Mouse (Mus musculus): ENCODE data around the gene Mob3b. TPM values are rescaled to one million over a fixed set of nuclear protein-coding genes. Genes with fewer than 3 reads are reported as not detected.

The Mob3b gene
- polyA plus RNA-seq, 1 experiment from 2014 or later = 2.8 TPM

DNA sequence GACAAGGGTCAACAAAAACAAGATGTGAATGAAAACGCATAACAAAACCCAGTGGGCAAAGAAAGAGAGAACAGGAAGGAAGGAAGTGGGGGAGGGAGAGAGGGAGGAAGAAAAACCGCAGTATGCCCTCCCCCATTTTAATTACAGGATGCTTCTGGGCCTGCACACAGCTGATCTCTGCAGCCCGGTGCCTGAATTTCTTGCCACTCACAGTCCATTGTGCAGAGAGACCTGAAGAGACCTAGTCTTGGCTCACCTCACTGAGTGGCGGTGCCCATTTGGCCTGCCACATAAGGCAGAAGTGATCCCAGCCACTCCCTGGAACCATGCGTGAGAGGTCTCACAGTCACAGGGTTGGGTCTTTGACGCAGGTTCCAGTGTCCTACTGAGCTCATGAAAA is 19.2 kb downstream of the Mob3b start:
- no peak for ATAC-seq
- Histone ChIP-seq H3K4me3 (ENCODE audit: low read depth, low read length) (no peak overlapping the region), H3K4me2 (ENCODE audit: low read length) (no peak overlapping the region), H3K27ac (ENCODE audit: low read length) (no peak overlapping the region), H3K9ac (ENCODE audit: low read depth, low read length) (no peak overlapping the region), H3K36me3 (ENCODE audit: control insufficient read depth, insufficient read depth, low read length) (no peaks in the 10 kb centered on the region), H3K9me3 (replicated peaks; ENCODE audit: control insufficient read depth, low read length, poor library complexity, severe bottlenecking) (no peaks in the 10 kb centered on the region), H3K4me1 (ENCODE audit: control insufficient read depth, insufficient read depth, low read length) (no peaks in the 10 kb centered on the region), H3K27me3 (ENCODE audit: control insufficient read depth, insufficient read depth, low read depth, low read length) (no peaks in the 10 kb centered on the region)
- 59% methylated on average over 6 of the region's 6 CpGs for WGBS

DNA sequence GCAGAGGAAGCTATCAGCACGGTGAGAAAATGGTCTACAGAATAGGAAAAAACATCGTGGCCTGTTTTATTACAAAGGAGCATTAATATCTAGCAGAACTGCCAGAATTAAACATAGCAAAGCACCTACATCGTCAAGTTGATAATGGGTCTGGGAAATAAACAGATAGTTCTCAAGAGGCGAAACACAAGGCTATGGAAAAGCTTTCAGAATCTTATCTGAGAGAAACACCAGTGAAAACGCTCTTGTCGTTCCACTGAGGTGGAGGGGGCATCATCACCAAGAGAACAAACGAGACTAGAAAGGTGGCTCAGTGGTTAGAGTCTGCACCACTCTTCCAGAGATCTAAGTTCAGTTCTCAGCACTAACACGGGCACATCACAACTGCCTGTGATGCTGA is 20.3 kb downstream of the Mob3b start:
- H3K9ac ChIP-seq (ENCODE audit: low read depth, low read length) = no peak overlapping the region
- no peak overlapping the region for H3K4me2 ChIP-seq (ENCODE audit: low read length)
- H3K4me3 ChIP-seq (ENCODE audit: low read depth, low read length) = no peak overlapping the region
- ATAC-seq = no peak
- WGBS = 86% methylated on average over 8 of the region's 8 CpGs
- H3K27me3 ChIP-seq (ENCODE audit: control insufficient read depth, insufficient read depth, low read depth, low read length) = no peaks in the 10 kb centered on the region
- no peak overlapping the region for H3K27ac ChIP-seq (ENCODE audit: low read length)
- H3K4me1 ChIP-seq (ENCODE audit: control insufficient read depth, insufficient read depth, low read length) = no peaks in the 10 kb centered on the region
- H3K9me3 ChIP-seq (replicated peaks; ENCODE audit: control insufficient read depth, low read length, poor library complexity, severe bottlenecking) = no peaks in the 10 kb centered on the region
- no peaks in the 10 kb centered on the region for H3K36me3 ChIP-seq (ENCODE audit: control insufficient read depth, insufficient read depth, low read length)

DNA sequence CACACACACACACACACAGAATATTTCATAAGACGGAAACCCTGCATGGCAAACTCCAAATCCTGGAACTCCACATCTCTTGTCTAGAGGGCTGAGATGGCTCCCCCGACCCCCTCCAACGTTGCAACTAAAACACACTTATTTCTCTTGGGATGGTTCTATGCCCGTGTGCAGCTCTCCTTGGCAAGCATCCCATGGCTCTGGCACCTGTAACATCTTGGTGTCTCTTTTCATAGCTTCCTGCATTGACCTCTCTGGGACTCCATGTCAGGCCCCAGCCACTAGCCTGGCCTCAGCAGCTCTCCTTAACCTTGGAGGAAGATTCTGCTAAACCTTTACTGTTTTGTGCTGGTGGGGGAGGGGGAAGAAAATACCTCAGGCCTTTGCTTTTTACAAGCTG is 21.5 kb downstream of the Mob3b start:
- H3K9me3 ChIP-seq (replicated peaks; ENCODE audit: control insufficient read depth, low read length, poor library complexity, severe bottlenecking) = no peaks in the 10 kb centered on the region
- no peak overlapping the region for H3K9ac ChIP-seq (ENCODE audit: low read depth, low read length)
- no peak for ATAC-seq
- no peak overlapping the region for H3K4me3 ChIP-seq (ENCODE audit: low read depth, low read length)
- H3K4me1 ChIP-seq (ENCODE audit: control insufficient read depth, insufficient read depth, low read length) = no peaks in the 10 kb centered on the region
- no peaks in the 10 kb centered on the region for H3K27me3 ChIP-seq (ENCODE audit: control insufficient read depth, insufficient read depth, low read depth, low read length)
- no peak overlapping the region for H3K4me2 ChIP-seq (ENCODE audit: low read length)
- no peaks in the 10 kb centered on the region for H3K36me3 ChIP-seq (ENCODE audit: control insufficient read depth, insufficient read depth, low read length)
- no peak overlapping the region for H3K27ac ChIP-seq (ENCODE audit: low read length)
- WGBS = 80% methylated on average over 4 of the region's 4 CpGs

DNA sequence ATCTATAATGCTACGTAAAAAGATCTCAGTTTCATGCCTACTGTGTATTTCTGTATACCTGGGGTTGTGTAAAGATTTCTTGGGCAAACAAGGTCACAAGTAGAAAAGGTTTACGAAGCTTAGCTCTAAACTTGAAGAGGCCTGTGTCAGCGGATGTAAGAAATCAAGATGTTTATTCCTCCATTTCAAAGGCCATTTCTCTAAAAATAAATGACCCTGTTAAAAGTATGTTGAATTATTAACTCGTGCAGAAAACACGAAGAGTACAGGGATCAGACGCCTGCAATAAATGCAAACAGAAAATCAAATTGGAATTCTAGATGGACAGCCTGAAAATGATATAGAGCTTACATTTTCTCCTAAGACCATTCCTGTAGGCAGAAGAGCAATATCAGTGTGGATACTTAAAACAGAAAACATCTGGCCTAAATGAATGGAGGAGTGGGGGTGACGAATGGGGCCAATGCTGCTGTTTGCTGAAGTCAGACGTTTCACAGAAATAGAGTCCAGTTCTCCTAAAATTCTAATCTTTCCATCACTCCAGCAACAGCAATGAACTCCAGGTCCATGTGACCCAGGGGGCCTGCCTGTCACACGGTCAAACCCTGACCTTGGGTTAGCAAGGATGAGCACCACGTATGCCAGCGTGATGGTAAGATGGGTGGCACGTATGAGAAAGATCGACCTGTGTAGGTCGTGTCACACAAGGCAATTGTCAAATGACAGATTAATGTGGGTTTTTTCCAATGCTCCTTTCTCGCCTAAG is 22.3 kb downstream of the Mob3b start:
- no peak overlapping the region for H3K4me3 ChIP-seq (ENCODE audit: low read depth, low read length)
- no peaks in the 10 kb centered on the region for H3K9me3 ChIP-seq (replicated peaks; ENCODE audit: control insufficient read depth, low read length, poor library complexity, severe bottlenecking)
- no peaks in the 10 kb centered on the region for H3K27me3 ChIP-seq (ENCODE audit: control insufficient read depth, insufficient read depth, low read depth, low read length)
- 88% methylated on average over 15 of the region's 15 CpGs for WGBS
- H3K9ac ChIP-seq (ENCODE audit: low read depth, low read length) = no peak overlapping the region
- H3K4me2 ChIP-seq (ENCODE audit: low read length) = no peak overlapping the region
- no peaks in the 10 kb centered on the region for H3K36me3 ChIP-seq (ENCODE audit: control insufficient read depth, insufficient read depth, low read length)
- no peak for ATAC-seq
- no peaks in the 10 kb centered on the region for H3K4me1 ChIP-seq (ENCODE audit: control insufficient read depth, insufficient read depth, low read length)
- H3K27ac ChIP-seq (ENCODE audit: low read length) = no peak overlapping the region

DNA sequence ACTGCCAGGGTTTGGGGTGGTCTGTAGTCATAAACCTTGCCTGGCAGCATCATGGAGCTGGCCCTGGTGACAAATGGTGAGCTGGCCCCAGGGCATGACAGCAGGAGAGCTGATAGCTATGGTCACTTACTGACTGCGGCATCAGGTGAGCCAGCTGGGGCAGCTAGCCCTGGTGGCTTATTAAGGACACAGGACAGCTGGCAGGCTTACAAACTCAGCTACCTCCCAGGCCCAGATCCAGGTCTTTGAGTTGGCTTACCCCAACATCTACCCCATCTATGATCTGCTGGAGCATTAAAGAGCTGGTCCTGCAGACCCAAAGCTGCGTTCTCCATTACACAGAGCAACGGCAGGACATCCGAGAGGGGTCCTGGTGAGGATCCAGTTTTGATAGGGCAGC is 23.9 kb downstream of the Mob3b start:
- no peak overlapping the region for H3K4me3 ChIP-seq (ENCODE audit: low read depth, low read length)
- WGBS = 97% methylated on average over 4 of the region's 4 CpGs
- H3K27ac ChIP-seq (ENCODE audit: low read length) = no peak overlapping the region
- H3K4me2 ChIP-seq (ENCODE audit: low read length) = no peak overlapping the region
- no peak for ATAC-seq
- H3K4me1 ChIP-seq (ENCODE audit: control insufficient read depth, insufficient read depth, low read length) = no peaks in the 10 kb centered on the region
- H3K9ac ChIP-seq (ENCODE audit: low read depth, low read length) = no peak overlapping the region
- no peaks in the 10 kb centered on the region for H3K27me3 ChIP-seq (ENCODE audit: control insufficient read depth, insufficient read depth, low read depth, low read length)
- no peaks in the 10 kb centered on the region for H3K9me3 ChIP-seq (replicated peaks; ENCODE audit: control insufficient read depth, low read length, poor library complexity, severe bottlenecking)
- H3K36me3 ChIP-seq (ENCODE audit: control insufficient read depth, insufficient read depth, low read length) = no peaks in the 10 kb centered on the region

DNA sequence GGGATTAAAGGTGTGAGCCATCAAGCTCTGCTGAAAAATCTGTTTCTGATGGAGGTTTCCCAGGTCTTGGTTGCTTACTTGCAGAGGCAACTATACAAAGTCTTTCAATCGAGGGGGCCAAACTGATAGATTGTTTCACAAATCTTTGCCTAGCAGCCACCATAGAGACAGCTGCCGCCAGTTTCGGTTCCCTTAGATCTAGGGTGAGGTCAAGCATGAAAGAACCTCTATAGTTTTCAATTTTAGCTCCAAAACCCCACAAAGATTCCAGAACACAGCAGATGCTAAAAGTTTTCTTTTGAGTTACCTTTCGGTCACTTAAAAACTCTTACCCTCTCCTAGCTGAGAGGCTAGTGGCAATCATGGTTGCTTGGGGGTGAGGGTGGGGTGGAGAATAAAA is 25.7 kb downstream of the Mob3b start:
- Histone ChIP-seq H3K4me2 (ENCODE audit: low read length) (no peak overlapping the region), H3K9ac (ENCODE audit: low read depth, low read length) (no peak overlapping the region), H3K4me3 (ENCODE audit: low read depth, low read length) (no peak overlapping the region), H3K9me3 (replicated peaks; ENCODE audit: control insufficient read depth, low read length, poor library complexity, severe bottlenecking) (no peaks in the 10 kb centered on the region), H3K4me1 (ENCODE audit: control insufficient read depth, insufficient read depth, low read length) (no peaks in the 10 kb centered on the region), H3K27ac (ENCODE audit: low read length) (no peak overlapping the region), H3K36me3 (ENCODE audit: control insufficient read depth, insufficient read depth, low read length) (no peaks in the 10 kb centered on the region), H3K27me3 (ENCODE audit: control insufficient read depth, insufficient read depth, low read depth, low read length) (no peaks in the 10 kb centered on the region)
- 80% methylated on average over 4 of the region's 4 CpGs for WGBS
- ATAC-seq = no peak

DNA sequence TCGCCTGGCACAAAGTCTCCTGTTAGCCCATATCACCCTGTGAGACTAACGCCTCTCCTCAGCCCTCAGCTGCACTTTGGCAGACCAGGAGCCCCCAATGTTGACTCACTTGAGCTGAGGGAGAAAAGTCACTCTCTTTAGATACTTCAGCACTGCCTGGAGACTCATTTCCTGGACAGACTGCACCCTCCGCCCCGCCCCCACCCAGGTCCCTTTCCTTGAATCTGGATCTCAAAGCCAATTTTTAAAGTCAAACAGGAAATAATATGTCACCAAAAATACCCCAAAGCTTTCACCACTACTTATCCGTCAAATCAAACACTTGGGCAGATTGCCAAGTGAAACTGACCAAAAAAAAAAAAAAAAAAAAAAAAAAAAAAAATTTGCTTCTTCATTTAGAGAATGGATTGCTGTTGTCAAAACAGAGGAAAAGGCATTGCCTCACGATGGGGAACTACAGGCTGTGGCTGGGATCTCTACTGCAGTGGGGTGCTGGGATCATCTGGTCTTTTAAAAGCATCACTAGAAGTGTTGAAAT is 26.8 kb downstream of the Mob3b start:
- H3K9ac ChIP-seq (ENCODE audit: low read depth, low read length) = no peak overlapping the region
- no peak overlapping the region for H3K4me2 ChIP-seq (ENCODE audit: low read length)
- no peak for ATAC-seq
- no peak overlapping the region for H3K27ac ChIP-seq (ENCODE audit: low read length)
- no peaks in the 10 kb centered on the region for H3K27me3 ChIP-seq (ENCODE audit: control insufficient read depth, insufficient read depth, low read depth, low read length)
- no peak overlapping the region for H3K4me3 ChIP-seq (ENCODE audit: low read depth, low read length)
- H3K9me3 ChIP-seq (replicated peaks; ENCODE audit: control insufficient read depth, low read length, poor library complexity, severe bottlenecking) = no peaks in the 10 kb centered on the region
- peaks cover 1% of the 10 kb centered on the region for H3K4me1 ChIP-seq (ENCODE audit: control insufficient read depth, insufficient read depth, low read length)
- 75% methylated on average over 6 of the region's 6 CpGs for WGBS
- H3K36me3 ChIP-seq (ENCODE audit: control insufficient read depth, insufficient read depth, low read length) = no peaks in the 10 kb centered on the region

DNA sequence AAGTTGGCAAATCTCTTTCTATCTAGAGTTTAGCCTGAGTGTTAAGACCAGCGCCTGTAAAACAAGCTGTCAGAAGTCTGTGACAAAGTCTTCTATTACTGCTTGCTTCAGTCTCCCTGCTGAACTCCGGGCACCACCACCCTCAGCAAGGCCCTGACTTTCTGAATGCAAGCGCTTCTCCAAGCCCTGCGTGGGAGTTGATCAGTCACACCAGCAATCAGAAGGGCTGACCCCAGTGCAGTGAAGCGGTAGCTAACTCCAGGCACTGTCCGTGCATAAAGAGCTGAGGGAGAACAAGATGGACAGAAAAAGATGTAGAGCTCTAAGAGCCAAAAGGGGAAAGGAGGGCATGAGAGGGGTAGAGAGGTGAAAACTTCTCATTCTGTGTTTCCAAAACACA is 29.5 kb downstream of the Mob3b start:
- Histone ChIP-seq H3K36me3 (ENCODE audit: control insufficient read depth, insufficient read depth, low read length) (no peaks in the 10 kb centered on the region), H3K27me3 (ENCODE audit: control insufficient read depth, insufficient read depth, low read depth, low read length) (no peaks in the 10 kb centered on the region), H3K9me3 (replicated peaks; ENCODE audit: control insufficient read depth, low read length, poor library complexity, severe bottlenecking) (no peaks in the 10 kb centered on the region), H3K4me3 (ENCODE audit: low read depth, low read length) (no peak overlapping the region), H3K9ac (ENCODE audit: low read depth, low read length) (no peak overlapping the region), H3K4me1 (ENCODE audit: control insufficient read depth, insufficient read depth, low read length) (peaks cover 11% of the 10 kb centered on the region), H3K4me2 (ENCODE audit: low read length) (no peak overlapping the region), H3K27ac (ENCODE audit: low read length) (no peak overlapping the region)
- WGBS = 46% methylated on average over 6 of the region's 6 CpGs
- no peak for ATAC-seq

DNA sequence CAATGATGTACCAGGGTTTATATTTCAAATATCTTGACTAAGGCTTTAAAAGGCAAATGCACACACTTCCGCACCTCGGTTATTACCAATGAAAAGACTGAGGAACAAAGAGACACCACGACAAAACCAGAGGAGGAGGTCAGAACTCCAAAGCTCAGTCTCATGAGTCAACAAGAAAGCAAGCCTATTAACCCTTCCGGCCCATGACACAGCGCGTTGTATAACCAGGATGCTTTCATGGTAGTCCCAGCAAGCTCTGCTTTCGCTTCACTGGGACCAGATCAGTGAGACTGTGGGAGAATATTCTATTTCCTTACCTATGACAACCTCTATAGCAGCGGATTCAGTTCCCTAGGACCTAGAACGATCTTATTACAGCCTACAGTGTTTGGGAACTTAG is 30.5 kb downstream of the Mob3b start:
- Histone ChIP-seq H3K27ac (ENCODE audit: low read length) (no peak overlapping the region), H3K9me3 (replicated peaks; ENCODE audit: control insufficient read depth, low read length, poor library complexity, severe bottlenecking) (no peaks in the 10 kb centered on the region), H3K9ac (ENCODE audit: low read depth, low read length) (no peak overlapping the region), H3K4me2 (ENCODE audit: low read length) (no peak overlapping the region), H3K4me3 (ENCODE audit: low read depth, low read length) (no peak overlapping the region), H3K36me3 (ENCODE audit: control insufficient read depth, insufficient read depth, low read length) (no peaks in the 10 kb centered on the region), H3K27me3 (ENCODE audit: control insufficient read depth, insufficient read depth, low read depth, low read length) (no peaks in the 10 kb centered on the region), H3K4me1 (ENCODE audit: control insufficient read depth, insufficient read depth, low read length) (peaks cover 16% of the 10 kb centered on the region)
- WGBS = 44% methylated on average over 9 of the region's 9 CpGs
- ATAC-seq = no peak

All from midbrain, embryonic 16.5 days (tissue).